Mouse (Mus musculus): ENCODE data around the gene Ssx2ip.

DNA sequence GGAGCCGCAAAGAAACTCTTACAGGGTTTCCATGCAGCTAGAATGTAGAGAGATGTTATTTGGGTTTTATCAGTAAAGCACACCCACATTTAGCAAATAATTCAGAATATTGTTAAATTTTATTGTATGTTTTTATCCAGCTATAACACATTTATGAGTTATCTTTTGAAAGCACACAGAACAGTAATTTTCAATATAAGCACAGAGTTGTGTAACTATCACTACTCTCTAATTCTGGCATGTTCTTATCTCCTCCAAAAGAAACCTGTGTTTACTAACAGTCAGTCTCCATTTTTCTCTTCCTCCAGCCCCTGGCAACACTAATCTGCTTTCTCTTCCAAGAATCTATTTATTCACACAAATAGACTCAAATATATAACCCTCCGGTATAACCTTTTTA, 37.4 kb upstream of the Ssx2ip start:
- TF ChIP-seq POLR2A (IDR thresholded peaks at IDR 0.05; ENCODE audit: extremely low read depth, insufficient read depth, low read length) = no peak
- TF ChIP-seq CTCF (IDR thresholded peaks at IDR 0.05; ENCODE audit: low read depth, low read length) = no peak
